ENCODE assay signal across 8 mouse cellular contexts in the genomic region with DNA sequence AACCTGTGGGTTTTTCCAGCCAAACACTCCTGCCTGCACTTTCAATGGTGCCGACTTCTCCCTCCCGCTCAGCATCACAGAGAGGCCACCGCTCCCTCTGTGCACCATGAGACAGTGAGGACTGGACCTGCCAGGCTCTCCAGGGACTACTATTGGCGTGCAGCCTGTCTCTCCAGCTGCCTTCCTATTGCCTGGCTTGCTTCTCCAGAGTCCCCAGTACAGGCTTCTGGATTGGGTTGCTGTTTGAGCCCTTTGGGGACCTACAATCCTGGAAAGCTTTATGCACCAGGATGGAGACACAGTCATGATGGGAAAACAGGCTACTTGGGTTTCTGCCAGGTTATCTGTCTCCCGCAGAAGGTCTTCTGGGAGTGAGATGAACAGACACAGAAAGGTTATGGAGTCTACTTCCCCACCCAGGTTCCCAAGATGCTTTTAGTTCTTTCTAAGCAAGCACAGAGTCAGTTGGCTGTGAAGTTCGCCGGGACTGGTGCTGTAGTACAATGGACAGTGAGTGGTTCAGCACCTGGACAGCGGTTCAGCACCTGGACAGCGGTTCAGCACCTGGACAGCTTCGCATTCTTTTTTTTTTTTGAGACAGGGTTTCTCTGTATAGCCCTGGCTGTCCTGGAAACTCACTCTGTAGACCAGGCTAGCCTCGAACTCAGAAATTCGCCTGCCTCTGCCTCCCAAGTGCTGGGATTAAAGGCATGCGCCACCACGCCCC. TPM values are rescaled to one million over a fixed set of nuclear protein-coding genes. Genes with fewer than 3 reads are reported as not detected.
DNase-seq lines count a peak whose midpoint lies in the region; ATAC-seq lines count a peak whose summit lies in the region.

No protein-coding gene starts in this region.

- H3K27ac ChIP-seq in intestine, embryonic 14.5 days (ENCODE audit: low read depth) = no peak overlapping the region
- H3K27ac ChIP-seq in intestine, embryonic 16.5 days (ENCODE audit: low read length) = no peak overlapping the region
- H3K27ac ChIP-seq in forebrain, embryonic 15.5 days (replicated peaks) = no peak overlapping the region

- H3K4me1 ChIP-seq in intestine, embryonic 14.5 days (replicated peaks; ENCODE audit: control insufficient read depth, insufficient read depth, low read length) = no peaks in the 10 kb centered on the region
- no peaks in the 10 kb centered on the region; the same call in 1 of the 2 replicates for H3K4me1 ChIP-seq in intestine, embryonic 16.5 days (ENCODE audit: control insufficient read depth, insufficient read depth, low read length)
- H3K4me1 ChIP-seq in forebrain, embryonic 15.5 days = peaks cover 38% of the 10 kb centered on the region

- H3K36me3 ChIP-seq in intestine, embryonic 14.5 days (ENCODE audit: control insufficient read depth, insufficient read depth, low read length) = no peaks in the 10 kb centered on the region
- no peaks in the 10 kb centered on the region for H3K36me3 ChIP-seq in intestine, embryonic 16.5 days (ENCODE audit: control insufficient read depth, insufficient read depth, low read length)
- H3K36me3 ChIP-seq in forebrain, embryonic 15.5 days = no peaks in the 10 kb centered on the region

- no peaks in the 10 kb centered on the region for H3K9me3 ChIP-seq in intestine, embryonic 14.5 days (ENCODE audit: control insufficient read depth, low read length)
- no peaks in the 10 kb centered on the region for H3K9me3 ChIP-seq in intestine, embryonic 16.5 days (ENCODE audit: control insufficient read depth, low read length)
- no peaks in the 10 kb centered on the region for H3K9me3 ChIP-seq in forebrain, embryonic 15.5 days

- no peak overlapping the region for H3K9ac ChIP-seq in intestine, embryonic 14.5 days (ENCODE audit: low read length)
- no peak overlapping the region for H3K9ac ChIP-seq in intestine, embryonic 16.5 days (ENCODE audit: low read depth, low read length)
- H3K9ac ChIP-seq in forebrain, embryonic 15.5 days (replicated peaks) = no peak overlapping the region

- no peaks in the 10 kb centered on the region for H3K27me3 ChIP-seq in intestine, embryonic 14.5 days (replicated peaks; ENCODE audit: control insufficient read depth, insufficient read depth, low read length)
- no peaks in the 10 kb centered on the region for H3K27me3 ChIP-seq in intestine, embryonic 16.5 days (replicated peaks; ENCODE audit: control insufficient read depth, insufficient read depth, low read length)
- H3K27me3 ChIP-seq in forebrain, embryonic 15.5 days = peaks cover 5% of the 10 kb centered on the region; the same call in 1 of the 2 replicates

- 36% methylated on average over 14 of the region's 14 CpGs for WGBS in intestine, embryonic 14.5 days
- WGBS in intestine, embryonic 16.5 days = 35% methylated on average over 14 of the region's 14 CpGs
- WGBS in forebrain, embryonic 15.5 days = 40% methylated on average over 14 of the region's 14 CpGs

- H3K4me2 ChIP-seq in intestine, embryonic 14.5 days (ENCODE audit: low read length) = no peak overlapping the region
- no peak overlapping the region for H3K4me2 ChIP-seq in intestine, embryonic 16.5 days (ENCODE audit: low read depth, low read length)
- H3K4me2 ChIP-seq in forebrain, embryonic 15.5 days (replicated peaks) = no peak overlapping the region

- no peak overlapping the region for H3K4me3 ChIP-seq in intestine, embryonic 14.5 days (ENCODE audit: low read depth, low read length)
- no peak overlapping the region for H3K4me3 ChIP-seq in intestine, embryonic 16.5 days (ENCODE audit: low read length)
- no peak overlapping the region for H3K4me3 ChIP-seq in forebrain, embryonic 15.5 days

- no peak; the same call in 1 of the 2 replicates for ATAC-seq in intestine, embryonic 14.5 days (replicated peaks; ENCODE audit: low FRiP score, low TSS enrichment, low read depth)
- no peak for ATAC-seq in intestine, embryonic 16.5 days
- 0 out of 2 replicates have a peak, but pooled peaks have one; percentile 37 for ATAC-seq in megakaryocyte-erythroid progenitor cell, adult 5-6 weeks (replicated peaks; ENCODE audit: low FRiP score, low TSS enrichment, poor library complexity, severe bottlenecking)
- no peak for ATAC-seq in forebrain, embryonic 15.5 days (replicated peaks)

- DNase-seq in intestine, embryonic 14.5 days (ENCODE audit: low spot score) = peak; percentile 91
- DNase-seq in NIH3T3 (ENCODE audit: low read depth) = peak; percentile 63
- peak; percentile 79 for DNase-seq in heart, postnatal 4 days
- DNase-seq in layer of hippocampus, postnatal 14 days (ENCODE audit: low spot score in 2 of 2) = no peak
- DNase-seq in frontal cortex, postnatal 10 days (ENCODE audit: low spot score in 2 of 2) = no peak

RNA-seq across cellular contexts. Expression of a gene that starts 21.5 kb away (rescaled TPM):
- 3.1 and 3.6 TPM in 2 replicates for polyA plus RNA-seq in intestine, embryonic 14.5 days (2014; fragmentation: Nextera tagmentation; extraction: Ambion mirVana)
- polyA plus RNA-seq in intestine, embryonic 16.5 days (2015; fragmentation: Nextera tagmentation; extraction: Ambion mirVana) = 1.4 and 2.4 TPM in 2 replicates
- 1 to 10 TPM; 1.3 to 1.4 TPM for total RNA-seq in heart, postnatal 4 days (2021)
- 0.04 TPM in 1 of 2 replicates, not detected in the other for total RNA-seq in megakaryocyte-erythroid progenitor cell, adult 5-6 weeks (2014; fragmentation: Nextera tagmentation)
- 0.27 TPM in 1 of 2 replicates, not detected in the other for total RNA-seq in megakaryocyte-erythroid progenitor cell, adult 5-6 weeks (2017)
- 100 to 1,000 TPM; 109 to 110 TPM for total RNA-seq in layer of hippocampus, postnatal 14 days (2021)
- polyA plus RNA-seq in forebrain, embryonic 15.5 days (2015; fragmentation: Nextera tagmentation; extraction: Ambion mirVana) = 16.6 and 16.9 TPM in 2 replicates

RNA-seq across cellular contexts. Expression of a gene that starts 50.5 kb away (rescaled TPM):
- 1.3 and 1.6 TPM in 2 replicates for polyA plus RNA-seq in intestine, embryonic 14.5 days (2014; fragmentation: Nextera tagmentation; extraction: Ambion mirVana)
- 1.5 and 1.6 TPM in 2 replicates for polyA plus RNA-seq in intestine, embryonic 16.5 days (2015; fragmentation: Nextera tagmentation; extraction: Ambion mirVana)
- under 1 TPM; 0.74 to 0.98 TPM for total RNA-seq in heart, postnatal 4 days (2021)
- 2.6 TPM in 1 of 2 replicates, not detected in the other for total RNA-seq in megakaryocyte-erythroid progenitor cell, adult 5-6 weeks (2014; fragmentation: Nextera tagmentation)
- total RNA-seq in megakaryocyte-erythroid progenitor cell, adult 5-6 weeks (2017) = 0.38 and 1.9 TPM in 2 replicates
- 1 to 10 TPM; 1.4 TPM for total RNA-seq in layer of hippocampus, postnatal 14 days (2021)
- polyA plus RNA-seq in forebrain, embryonic 15.5 days (2015; fragmentation: Nextera tagmentation; extraction: Ambion mirVana) = 0.73 and 1.2 TPM in 2 replicates

Comparison
In these comparisons a context has a peak if more than half of its experiments do, and no peak if none do; other contexts are left out.
1. DNase-seq: peak in intestine, embryonic 14.5 days (single experiment), NIH3T3 (single experiment) and heart, postnatal 4 days (single experiment); none in layer of hippocampus, postnatal 14 days (0 of 2) and frontal cortex, postnatal 10 days (0 of 2).
2. RNA of a gene that starts 21.5 kb away (total RNA-seq): 109 to 110 TPM in layer of hippocampus, postnatal 14 days; 1.3 to 1.4 TPM in heart, postnatal 4 days and 0.04 to 0.27 TPM in megakaryocyte-erythroid progenitor cell, adult 5-6 weeks; every median in the first group is over 10 times any median in the second.